ENCODE assay signal across 34 mouse cellular contexts in the genomic region with DNA sequence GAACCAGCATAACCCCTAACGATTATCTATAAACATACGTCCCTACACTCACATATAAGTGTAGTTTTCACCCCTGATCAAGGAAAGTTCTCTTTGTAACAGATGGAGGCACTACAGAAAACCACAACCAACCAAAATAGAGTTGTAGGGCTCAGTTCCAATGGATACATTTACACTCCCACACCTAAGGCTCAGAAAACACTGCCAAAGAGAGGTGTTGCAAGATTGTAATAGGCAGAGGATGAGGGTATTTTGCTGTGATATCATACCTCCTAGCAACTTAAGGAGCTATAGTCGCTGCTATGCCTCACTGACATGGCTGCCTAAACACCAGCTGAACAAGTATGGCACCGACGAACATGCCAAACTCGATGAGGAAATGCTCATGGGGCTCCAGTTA. TPM values are rescaled to one million over a fixed set of nuclear protein-coding genes. Genes with fewer than 3 reads are reported as not detected.
"Had no signal": no experiment of that assay in that cellular context is flagged by ENCODE, and none has a peak within 500 bp of the region (broad histone marks: within the 10 kb centered on the region; RNA-seq: fewer than 3 reads in every experiment).

No protein-coding gene starts in this region.

- H3K4me2 ChIP-seq: limb, embryonic 12.5 days; limb, embryonic 13.5 days; limb, embryonic 15.5 days; liver, embryonic 11.5 days; liver, embryonic 12.5 days; liver, embryonic 13.5 days; liver, embryonic 15.5 days; lung, embryonic 14.5 days; lung, embryonic 15.5 days; midbrain, embryonic 11.5 days; midbrain, embryonic 12.5 days; midbrain, embryonic 13.5 days; midbrain, embryonic 15.5 days had no signal

- H3K9ac ChIP-seq: limb, embryonic 12.5 days; limb, embryonic 13.5 days; limb, embryonic 15.5 days; liver, embryonic 12.5 days; liver, embryonic 13.5 days; liver, embryonic 14.5 days; liver, embryonic 15.5 days; liver, postnatal 0 days; lung, embryonic 14.5 days; lung, embryonic 15.5 days; midbrain, embryonic 12.5 days; midbrain, embryonic 13.5 days; midbrain, embryonic 15.5 days had no signal

- DNase-seq: left cerebral cortex, postnatal 4 days; liver; liver, embryonic 13.5 days; liver, postnatal 0 days; lung, adult 18-20 months; lung, adult 2 months; lung, embryonic 14.5 days; lung, postnatal 10 days; lung, postnatal 14 days; lung, postnatal 36 days; lung, postnatal 4 days; midbrain, embryonic 14.5 days had no signal

- H3K9me3 ChIP-seq: limb, embryonic 10.5 days; limb, embryonic 12.5 days; limb, embryonic 13.5 days; limb, embryonic 15.5 days; liver, embryonic 12.5 days; liver, embryonic 13.5 days; liver, embryonic 15.5 days; lung, embryonic 15.5 days; megakaryocyte, embryonic 14.5 days; midbrain, embryonic 12.5 days; midbrain, embryonic 15.5 days had no signal

- ATAC-seq: liver, embryonic 12.5 days; liver, postnatal 0 days; lung, postnatal 0 days; midbrain, embryonic 13.5 days; midbrain, embryonic 15.5 days; midbrain, embryonic 16.5 days had no signal

- H3K27ac ChIP-seq: limb, embryonic 10.5 days; limb, embryonic 12.5 days; limb, embryonic 13.5 days; limb, embryonic 15.5 days; liver, embryonic 12.5 days; liver, embryonic 13.5 days; liver, embryonic 14.5 days; liver, embryonic 15.5 days; lung, embryonic 15.5 days; macrophage; midbrain, embryonic 10.5 days; midbrain, embryonic 12.5 days; midbrain, embryonic 13.5 days; midbrain, embryonic 15.5 days had no signal

- H3K4me3 ChIP-seq: limb, embryonic 10.5 days; limb, embryonic 12.5 days; limb, embryonic 13.5 days; limb, embryonic 15.5 days; liver, embryonic 12.5 days; liver, embryonic 13.5 days; liver, embryonic 15.5 days; lung, embryonic 15.5 days; megakaryocyte, embryonic 14.5 days; midbrain, embryonic 10.5 days; midbrain, embryonic 12.5 days; midbrain, embryonic 13.5 days; midbrain, embryonic 15.5 days; myocyte had no signal

- H3K36me3 ChIP-seq: limb, embryonic 10.5 days; limb, embryonic 12.5 days; limb, embryonic 13.5 days; limb, embryonic 15.5 days; liver, embryonic 12.5 days; liver, embryonic 13.5 days; liver, embryonic 15.5 days; lung, embryonic 15.5 days; midbrain, embryonic 10.5 days; midbrain, embryonic 12.5 days; midbrain, embryonic 13.5 days; midbrain, embryonic 15.5 days had no signal

- H3K27me3 ChIP-seq: limb, embryonic 12.5 days; limb, embryonic 13.5 days; limb, embryonic 15.5 days; liver, embryonic 12.5 days; liver, embryonic 13.5 days; liver, embryonic 15.5 days; lung, embryonic 15.5 days; megakaryocyte, embryonic 14.5 days; midbrain, embryonic 12.5 days; midbrain, embryonic 13.5 days; midbrain, embryonic 15.5 days had no signal

- H3K4me1 ChIP-seq: limb, embryonic 10.5 days; limb, embryonic 12.5 days; limb, embryonic 13.5 days; limb, embryonic 15.5 days; liver, embryonic 12.5 days; liver, embryonic 13.5 days; liver, embryonic 15.5 days; lung, embryonic 15.5 days; megakaryocyte, embryonic 14.5 days; midbrain, embryonic 10.5 days; midbrain, embryonic 12.5 days; midbrain, embryonic 13.5 days; midbrain, embryonic 15.5 days had no signal

RNA-seq across cellular contexts. Expression of a gene that starts 44.4 kb away (rescaled TPM):
- total RNA-seq: megakaryocyte progenitor cell, adult 5-6 weeks; megakaryocyte-erythroid progenitor cell, adult 5-6 weeks; monocyte, adult 5-6 weeks had no signal
- polyA plus RNA-seq: macrophage had no signal
